Mouse (Mus musculus): Measurements from ENCODE around the gene Myo16.

The Myo16 gene

GRCm38 (mm10) chr8:10177131-10177530 lies 23.4 kb downstream of the Myo16 start:
- no peak for DNase-seq

GRCm38 (mm10) chr8:10178986-10179385 lies 25.3 kb downstream of the Myo16 start:
- DNase-seq = no peak

- DNase-seq = no peak
These were observed 36.9 kb downstream of the Myo16 start for GRCm38 (mm10) chr8:10190607-10191006.

GRCm38 (mm10) chr8:10198164-10198563 lies 44.5 kb downstream of the Myo16 start:
- DNase-seq = peak; percentile 26

- peak; percentile 15 for DNase-seq
These were observed 45.6 kb downstream of the Myo16 start for GRCm38 (mm10) chr8:10199301-10199700.

GRCm38 (mm10) chr8:10200042-10200441 lies 46.3 kb downstream of the Myo16 start:
- no peak for DNase-seq

- no peak for DNase-seq
These were observed 61.3 kb downstream of the Myo16 start for GRCm38 (mm10) chr8:10215023-10215422.

- no peak for DNase-seq
These were observed 66.1 kb downstream of the Myo16 start for GRCm38 (mm10) chr8:10219761-10220276.

GRCm38 (mm10) chr8:10222770-10223169 lies 69.1 kb downstream of the Myo16 start:
- no peak for DNase-seq

- no peak for DNase-seq
These were observed 70.0 kb downstream of the Myo16 start for GRCm38 (mm10) chr8:10223528-10224194.

- no peak for DNase-seq
These were observed 70.7 kb downstream of the Myo16 start for GRCm38 (mm10) chr8:10224305-10224971.

- DNase-seq = no peak
These were observed 71.3 kb downstream of the Myo16 start for GRCm38 (mm10) chr8:10225018-10225417.

GRCm38 (mm10) chr8:10230746-10231369 lies 77.1 kb downstream of the Myo16 start:
- DNase-seq = peak; percentile 31

- no peak for DNase-seq
These were observed 80.8 kb downstream of the Myo16 start for GRCm38 (mm10) chr8:10234516-10234915.

GRCm38 (mm10) chr8:10243344-10243743 lies 89.6 kb downstream of the Myo16 start:
- no peak for DNase-seq

GRCm38 (mm10) chr8:10249156-10249555 lies 95.4 kb downstream of the Myo16 start:
- DNase-seq = peak; percentile 20

- no peak for DNase-seq
These were observed 102.0 kb downstream of the Myo16 start for GRCm38 (mm10) chr8:10255741-10256140.

GRCm38 (mm10) chr8:10256563-10256962 lies 102.9 kb downstream of the Myo16 start:
- no peak for DNase-seq

- no peak for DNase-seq
These were observed 116.4 kb downstream of the Myo16 start for GRCm38 (mm10) chr8:10270094-10270493.

- no peak for DNase-seq
These were observed 138.9 kb downstream of the Myo16 start for GRCm38 (mm10) chr8:10292600-10292999.

- DNase-seq = no peak
These were observed 147.1 kb downstream of the Myo16 start for GRCm38 (mm10) chr8:10300797-10301196.

- DNase-seq = no peak
These were observed 149.3 kb downstream of the Myo16 start for GRCm38 (mm10) chr8:10303061-10303460.

GRCm38 (mm10) chr8:10303992-10304391 lies 150.3 kb downstream of the Myo16 start:
- no peak for DNase-seq

GRCm38 (mm10) chr8:10304721-10305120 lies 151.0 kb downstream of the Myo16 start:
- DNase-seq = no peak

Data from right cerebral cortex, postnatal 25 days (tissue).